Mouse (Mus musculus): ENCODE results near the gene Fads2. TPM values are rescaled to one million over a fixed set of nuclear protein-coding genes. Genes with fewer than 3 reads are reported as not detected.

Fads2 gene
- polyA plus RNA-seq (2017; shearing (Covaris generic)) = 0.12 TPM

DNA sequence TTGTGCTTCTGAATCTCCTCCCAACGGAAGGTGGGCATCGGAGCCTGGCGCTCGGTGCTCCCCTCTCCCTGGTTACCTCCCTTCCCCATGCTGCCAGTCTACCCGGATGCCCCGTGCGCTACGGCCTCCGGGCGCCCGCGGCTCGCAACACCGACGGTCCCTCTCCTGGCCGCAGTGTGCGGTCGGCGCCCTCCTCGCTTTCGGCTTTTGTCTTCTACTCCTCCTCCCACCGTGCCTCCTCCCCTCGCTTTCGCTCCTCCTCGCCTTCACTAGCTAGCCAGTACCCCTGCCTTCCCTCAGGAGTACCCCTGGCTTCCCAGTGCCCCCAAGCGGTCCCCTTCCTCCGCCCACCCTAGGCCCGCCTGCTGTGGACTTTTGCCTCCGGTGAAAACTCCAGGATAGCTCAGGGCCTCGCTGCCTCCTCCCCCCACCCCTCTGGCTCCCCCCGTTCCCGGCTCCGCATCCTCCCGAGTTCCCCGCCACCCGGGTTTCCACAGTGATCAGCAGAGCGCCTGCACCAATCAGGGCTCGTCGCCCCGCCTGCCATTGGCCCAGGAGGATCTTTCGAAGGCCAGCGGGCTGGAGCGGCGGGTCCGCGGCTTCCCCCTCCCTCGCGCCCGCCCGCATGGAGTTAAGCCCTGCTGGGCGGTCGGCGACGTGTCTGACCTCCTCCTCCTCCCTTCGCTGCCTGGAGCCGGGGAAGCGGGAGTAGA is at the start of gene Fads2:
Gene Fads2, minus strand, starts transcription at position 406 of the 713 bp plus-strand sequence.

DNA sequence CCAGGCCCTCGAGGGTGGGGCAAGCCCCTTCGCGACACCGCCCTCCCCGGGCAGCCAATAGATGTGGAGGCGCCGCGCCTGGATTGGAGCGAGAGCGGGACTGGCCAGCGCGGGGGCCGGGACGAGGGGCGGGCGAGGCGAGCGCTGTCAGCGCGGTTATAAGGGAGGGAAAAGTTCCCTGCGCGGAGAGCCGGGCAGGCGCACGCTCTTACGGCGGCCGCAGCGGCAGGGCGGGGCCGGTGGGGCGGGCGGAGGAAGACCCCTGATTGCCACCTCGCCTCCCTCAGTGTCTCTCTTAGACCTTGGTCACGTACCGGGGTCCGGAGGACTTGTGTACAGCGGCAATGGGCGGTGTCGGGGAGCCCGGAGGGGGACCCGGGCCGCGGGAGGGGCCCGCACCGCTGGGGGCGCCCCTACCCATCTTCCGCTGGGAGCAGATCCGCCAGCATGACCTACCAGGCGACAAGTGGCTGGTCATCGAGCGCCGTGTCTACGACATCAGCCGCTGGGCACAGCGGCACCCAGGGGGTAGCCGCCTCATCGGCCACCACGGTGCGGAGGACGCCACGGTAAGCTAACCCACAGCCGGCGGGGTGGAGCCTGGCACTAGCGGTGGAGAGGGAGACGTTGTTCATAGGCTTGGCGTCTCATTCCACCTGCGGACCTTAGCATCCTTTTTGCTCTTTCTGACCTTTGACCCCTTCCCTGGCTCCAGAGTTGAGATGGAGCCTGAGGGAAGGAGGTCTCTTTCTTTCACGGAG is 60.0 kb downstream of the Fads2 start, which contains the start of gene Fads3:
Gene Fads3, plus strand, starts transcription at position 182 of the 761 bp plus-strand sequence.

Other genes with a start within 250 kb of the Fads2 start
- 58.2 TPM for gene Incenp, start 202.2 kb downstream of the Fads2 start, polyA plus RNA-seq (2017; shearing (Covaris generic))
- gene Fth1, start 121.1 kb downstream of the Fads2 start, polyA plus RNA-seq (2017; shearing (Covaris generic)) = 2,424 TPM
- 0.28 TPM for gene Best1, start 100.1 kb downstream of the Fads2 start, polyA plus RNA-seq (2017; shearing (Covaris generic))
- 0.96 TPM for gene Rab3il1, start 100.1 kb downstream of the Fads2 start, polyA plus RNA-seq (2017; shearing (Covaris generic))
- not detected for gene Fads3, start 60.2 kb downstream of the Fads2 start, polyA plus RNA-seq (2017; shearing (Covaris generic))
- gene Fads1, start 81.1 kb upstream of the Fads2 start, polyA plus RNA-seq (2017; shearing (Covaris generic)) = 13.3 TPM
- 330 TPM for gene Tmem258, start 102.3 kb upstream of the Fads2 start, polyA plus RNA-seq (2017; shearing (Covaris generic))
- 52.0 TPM for gene Fen1, start 102.4 kb upstream of the Fads2 start, polyA plus RNA-seq (2017; shearing (Covaris generic))
- gene Myrf, start 139.0 kb upstream of the Fads2 start, polyA plus RNA-seq (2017; shearing (Covaris generic)) = not detected
- 0.15 TPM for gene Dagla, start 203.1 kb upstream of the Fads2 start, polyA plus RNA-seq (2017; shearing (Covaris generic))